Mouse (Mus musculus): Measurements from ENCODE around the gene Baz2b. TPM values are rescaled to one million over a fixed set of nuclear protein-coding genes. Genes with fewer than 3 reads are reported as not detected.

The Baz2b gene
- polyA plus RNA-seq, 1 experiment from 2014 or later = 52.5 TPM

GRCm38 (mm10) chr2:60132269-60133042, 77.2 kb downstream of the Baz2b start:
- DNase-seq (ENCODE audit: low spot score) = no peak

- DNase-seq (ENCODE audit: low spot score) = no peak
These were observed 81.0 kb downstream of the Baz2b start for GRCm38 (mm10) chr2:60128631-60129030.

- no peak for DNase-seq (ENCODE audit: low spot score)
These were observed 82.8 kb downstream of the Baz2b start for GRCm38 (mm10) chr2:60126831-60127230.

- peak; percentile 7 for DNase-seq (ENCODE audit: low spot score)
These were observed 83.3 kb downstream of the Baz2b start for GRCm38 (mm10) chr2:60126292-60126691.

- DNase-seq (ENCODE audit: low spot score) = peak; percentile 60
These were observed 84.3 kb downstream of the Baz2b start for GRCm38 (mm10) chr2:60125049-60126004.

GRCm38 (mm10) chr2:60124648-60125048, 85.0 kb downstream of the Baz2b start:
- peak; percentile 54 for DNase-seq (ENCODE audit: low spot score)

GRCm38 (mm10) chr2:60123911-60124647, 85.6 kb downstream of the Baz2b start:
- no peak for DNase-seq (ENCODE audit: low spot score)

- DNase-seq (ENCODE audit: low spot score) = no peak
These were observed 86.4 kb downstream of the Baz2b start for GRCm38 (mm10) chr2:60123061-60123874.

- DNase-seq (ENCODE audit: low spot score) = no peak
These were observed 87.5 kb downstream of the Baz2b start for GRCm38 (mm10) chr2:60122188-60122587.

- no peak for DNase-seq (ENCODE audit: low spot score)
These were observed 89.0 kb downstream of the Baz2b start for GRCm38 (mm10) chr2:60120681-60121080.

GRCm38 (mm10) chr2:60118684-60119558, 90.7 kb downstream of the Baz2b start:
- DNase-seq (ENCODE audit: low spot score) = no peak

GRCm38 (mm10) chr2:60117867-60118266, 91.8 kb downstream of the Baz2b start:
- DNase-seq (ENCODE audit: low spot score) = peak; percentile 5

GRCm38 (mm10) chr2:60115891-60116554, 93.6 kb downstream of the Baz2b start:
- DNase-seq (ENCODE audit: low spot score) = no peak

GRCm38 (mm10) chr2:60114901-60115300, 94.7 kb downstream of the Baz2b start:
- DNase-seq (ENCODE audit: low spot score) = no peak

GRCm38 (mm10) chr2:60113661-60114560, 95.7 kb downstream of the Baz2b start:
- no peak for DNase-seq (ENCODE audit: low spot score)

- DNase-seq (ENCODE audit: low spot score) = no peak
These were observed 97.5 kb downstream of the Baz2b start for GRCm38 (mm10) chr2:60112116-60112515.

GRCm38 (mm10) chr2:60109001-60109400, 100.6 kb downstream of the Baz2b start:
- DNase-seq (ENCODE audit: low spot score) = no peak

GRCm38 (mm10) chr2:60096625-60097024, 113.0 kb downstream of the Baz2b start:
- DNase-seq (ENCODE audit: low spot score) = no peak
